Mouse (Mus musculus) embryo, embryonic 10.5 days (tissue): ENCODE data around the gene Asgr2.
A peak's percentile ranks its signal among the peaks of the same experiment; 100 is the strongest.
"Not testable (repeated sequence)": the region's sequence is repeated elsewhere in the genome, so short reads cannot be mapped to it uniquely, and the experiment has no call there.

Experiments used
- DNase-seq: peaks from one replicate; pipeline ENCODE4 v3.0.0-alpha.2; 2015; ENCODE audit warnings: low spot score

Gene Asgr2

DNA sequence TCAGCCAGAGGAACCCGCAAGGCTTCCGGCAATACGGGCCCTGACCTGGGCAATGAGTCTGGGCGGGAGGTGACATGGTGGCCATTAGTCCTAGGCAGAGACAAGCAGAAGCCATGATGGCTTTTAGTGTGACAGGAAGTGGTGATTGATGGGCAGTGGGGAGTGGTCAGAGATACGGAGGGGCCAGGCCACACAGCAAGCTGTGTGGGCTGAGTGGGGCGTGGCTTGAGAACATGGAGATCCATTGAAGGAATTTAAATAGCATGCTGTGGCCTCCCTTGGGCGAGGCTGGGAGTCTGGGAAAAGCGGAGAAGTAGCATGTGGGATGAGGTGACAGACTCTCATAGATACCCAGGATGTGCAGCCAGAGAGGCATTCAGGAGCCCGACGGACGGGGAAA, 5.0 kb downstream of the Asgr2 start:
- DNase-seq, result peak; percentile 16

- DNase-seq, result no peak
These were observed 6.7 kb downstream of the Asgr2 start for GRCm38 (mm10) chr11:70099102-70099501.

DNA sequence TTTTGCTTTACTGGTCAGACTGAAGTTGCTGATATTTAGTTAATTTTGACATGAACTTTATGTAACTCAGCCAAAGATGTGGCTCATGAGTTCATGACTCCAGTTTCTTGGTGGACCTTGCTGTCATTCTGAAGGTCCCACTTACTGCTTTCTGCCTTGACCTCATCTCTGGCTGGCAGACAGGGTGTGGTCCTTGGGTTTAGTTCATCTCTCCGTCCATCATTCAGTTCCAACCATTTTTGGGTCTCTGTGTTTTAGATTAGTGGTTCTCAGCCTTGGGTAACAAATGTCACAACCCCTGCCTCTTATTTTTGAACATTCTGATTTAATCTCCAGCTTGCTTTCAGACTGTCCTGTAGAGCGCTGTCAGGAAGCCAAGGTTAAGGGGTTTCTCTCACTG, 7.4 kb downstream of the Asgr2 start:
- no peak for DNase-seq

DNA sequence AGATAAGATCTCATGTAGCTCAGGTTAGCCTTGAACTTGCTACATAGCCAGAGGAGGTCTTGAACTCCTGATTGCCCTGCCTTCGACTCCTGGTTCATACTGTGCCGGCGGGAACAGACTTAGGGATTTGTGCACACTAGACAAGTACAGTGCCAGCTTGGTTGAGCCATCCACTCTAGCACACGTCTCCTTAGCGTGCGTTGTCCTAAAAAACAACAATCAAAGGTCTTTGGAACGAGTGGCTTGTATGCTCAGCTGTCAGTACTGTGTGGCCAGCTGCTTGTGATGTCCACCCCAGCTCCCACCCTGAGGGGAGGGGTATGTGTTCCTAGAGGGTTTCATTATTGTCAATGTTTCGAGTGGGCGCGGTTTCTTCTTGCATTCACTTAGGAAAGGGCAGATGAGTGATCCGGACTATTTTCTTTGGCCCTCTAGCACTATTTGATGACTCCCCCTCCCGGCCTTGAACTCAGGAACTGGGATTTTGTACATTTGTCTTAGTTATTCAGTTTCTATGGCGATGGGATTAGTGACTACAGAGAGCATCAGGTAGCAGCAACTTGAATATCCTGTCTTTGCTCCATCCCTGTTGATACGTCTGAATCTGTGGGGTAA, 11.4 kb downstream of the Asgr2 start:
- DNase-seq, result no peak

DNA sequence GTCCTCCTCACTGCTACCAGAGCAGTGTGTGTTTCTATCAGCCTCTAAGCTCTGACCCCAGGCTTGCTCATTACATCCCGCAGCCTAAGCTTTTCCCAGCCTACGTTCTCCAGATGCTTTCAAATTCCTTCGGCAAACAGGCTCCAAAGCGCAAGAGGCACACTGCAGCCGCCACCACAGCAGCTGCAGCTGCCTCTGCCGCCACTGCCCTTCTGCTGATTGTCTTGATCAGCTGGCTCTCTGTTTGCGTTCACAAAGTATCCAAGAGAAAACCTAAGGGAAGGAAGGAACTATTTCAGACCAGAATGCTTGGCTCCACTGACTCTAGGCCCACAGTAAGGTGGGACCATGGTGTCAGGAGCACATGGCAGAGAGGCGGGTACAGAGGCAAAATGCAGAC, 14.6 kb downstream of the Asgr2 start:
- no peak for DNase-seq

DNA sequence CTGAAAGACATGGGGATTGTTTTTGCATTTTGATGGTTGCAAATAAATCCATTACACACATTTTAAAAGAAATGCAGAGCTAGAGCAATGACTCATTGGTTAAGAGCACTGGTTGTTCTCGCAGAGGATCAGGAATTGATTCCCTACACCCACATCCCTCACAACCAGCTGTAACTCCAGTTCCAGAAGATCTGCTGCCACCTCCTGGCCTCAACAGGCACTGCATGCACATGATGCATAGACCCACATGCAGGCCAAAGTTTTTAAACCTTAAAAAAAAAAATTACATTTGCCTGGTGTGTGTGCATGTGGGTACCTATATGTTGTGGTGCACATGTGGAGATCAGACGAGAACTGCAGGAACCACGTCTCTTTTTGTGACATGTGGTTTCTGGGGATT, 17.7 kb downstream of the Asgr2 start:
- peak; percentile 57 for DNase-seq

GRCm38 (mm10) chr11:70114562-70114961, 22.1 kb downstream of the Asgr2 start:
- no peak for DNase-seq

DNA sequence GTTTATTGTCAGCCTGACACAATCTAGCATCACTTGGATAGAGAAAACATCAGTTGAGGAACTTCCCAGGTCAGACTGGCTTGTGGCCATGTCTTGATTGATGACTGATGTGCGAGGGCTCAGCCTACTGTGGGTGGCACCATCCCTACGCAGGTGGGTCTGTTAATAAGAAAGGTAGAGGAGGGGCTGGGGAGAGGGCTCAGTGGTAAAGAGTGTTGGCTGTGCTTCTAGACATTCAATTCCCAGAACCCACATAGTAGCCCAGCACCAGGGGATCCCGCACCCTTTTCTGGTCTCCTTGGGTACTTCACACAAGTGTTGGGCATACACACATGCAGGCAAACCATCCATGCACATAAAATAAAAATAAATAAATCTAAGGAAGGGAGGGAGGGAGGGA, 23.5 kb downstream of the Asgr2 start:
- no peak for DNase-seq

DNA sequence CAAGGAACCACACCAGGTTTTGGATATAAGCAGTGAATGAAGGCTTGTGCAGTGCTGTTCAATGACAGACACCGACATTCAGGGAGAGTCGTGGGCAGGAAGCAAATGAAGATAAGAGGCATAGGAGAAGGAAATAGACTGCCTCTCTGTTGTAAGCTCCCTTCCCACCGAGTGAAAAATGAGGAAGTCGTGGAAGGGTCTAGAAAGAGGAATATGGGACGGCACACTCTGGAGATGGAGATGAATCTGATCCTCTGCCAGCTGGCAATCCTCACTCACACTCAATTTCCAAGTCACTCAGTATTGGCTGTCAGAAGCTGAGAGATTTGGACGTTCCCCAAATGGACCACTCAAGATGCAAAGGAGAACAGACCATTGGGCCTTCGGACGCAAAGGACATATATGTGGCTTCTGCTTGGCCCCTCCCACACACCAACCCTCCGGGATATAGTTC, 37.5 kb downstream of the Asgr2 start, which contains the start of gene Mgl2:
TSS of gene Mgl2 (plus strand) at position 404 of the 454 bp plus-strand sequence.
- no peak for DNase-seq

DNA sequence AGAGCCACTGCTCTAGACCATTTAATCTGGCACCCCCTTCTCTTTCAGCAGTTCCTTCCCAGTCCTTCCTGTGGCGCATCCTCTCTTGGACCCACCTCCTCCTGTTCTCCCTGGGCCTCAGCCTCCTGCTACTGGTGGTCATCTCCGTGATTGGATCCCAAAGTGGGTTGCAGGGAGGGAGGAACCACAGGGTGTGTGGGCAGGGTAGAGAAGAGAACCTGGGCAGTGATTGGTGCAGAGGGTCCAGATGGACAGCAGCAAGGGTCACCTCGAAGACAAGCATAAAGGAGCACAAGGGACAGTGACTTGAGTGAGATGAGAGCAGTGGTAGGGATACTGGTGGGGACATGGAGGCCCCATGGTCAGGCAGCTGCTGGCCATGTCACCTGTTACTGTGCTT, 42.6 kb downstream of the Asgr2 start:
- DNase-seq, result not testable (repeated sequence)

GRCm38 (mm10) chr11:70135925-70136324, 43.5 kb downstream of the Asgr2 start:
- not testable (repeated sequence) for DNase-seq

GRCm38 (mm10) chr11:70139171-70139570, 46.7 kb downstream of the Asgr2 start:
- no peak for DNase-seq

DNA sequence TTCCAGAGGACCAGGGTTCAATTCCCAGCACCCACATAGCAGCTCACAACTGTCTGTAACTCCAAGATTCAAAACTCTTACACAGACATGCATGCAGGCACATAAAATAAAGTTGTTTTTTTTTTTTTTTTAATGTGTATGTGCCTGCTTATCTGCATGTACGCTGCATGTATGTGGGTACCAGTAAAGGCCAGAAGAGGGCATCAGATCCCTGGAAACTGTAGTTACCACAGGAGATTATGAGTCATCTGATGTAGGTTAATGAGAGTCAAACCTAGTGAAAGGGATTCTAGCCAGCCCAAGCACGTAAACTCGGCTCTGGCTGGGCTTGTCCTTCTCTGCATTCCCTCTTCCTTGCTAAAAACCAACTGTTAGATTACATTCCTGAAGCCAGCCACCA, 58.6 kb downstream of the Asgr2 start:
- DNase-seq, result no peak
